Mouse (Mus musculus) lung, postnatal 0 days (tissue): Measurements from ENCODE around the gene Kcnk6. TPM values are rescaled to one million over a fixed set of nuclear protein-coding genes. Genes with fewer than 3 reads are reported as not detected.

Experiments used
- ATAC-seq: fragments of 200-750 bp; cut with Nextera tagmentation; 2 replicates; pipeline ENCODE4 v1.8.0; 2017; ENCODE audit warnings: moderate library complexity
- DNase-seq: peaks from one replicate; pipeline ENCODE4 v3.0.0-alpha.2; 2016; ENCODE audit warnings: low spot score
- H3K27ac ChIP-seq: fragments of 300-500 bp; sonication (generic); 2 replicates; pipeline ENCODE4 v1.5.1; 2014; ENCODE audit warnings: antibody characterized with exemption, mild to moderate bottlenecking, low read length, mixed read lengths
- H3K27me3 ChIP-seq: fragments of 300-500 bp; sonication (generic); replicated peaks from 2 replicates; pipeline ENCODE4 v1.6.1; 2014; ENCODE audit warnings: low read length, mixed read lengths; ENCODE audit not compliant: insufficient read depth
- H3K36me3 ChIP-seq: fragments of 300-500 bp; sonication (generic); 2 replicates; pipeline ENCODE4 v1.6.1; 2014; ENCODE audit warnings: low read length, mixed read lengths; ENCODE audit not compliant: insufficient read depth
- H3K4me1 ChIP-seq: fragments of 300-500 bp; sonication (generic); 2 replicates; pipeline ENCODE4 v1.6.1; 2014; ENCODE audit warnings: antibody characterized with exemption, low read depth, low read length, mixed read lengths; ENCODE audit not compliant: insufficient read depth
- H3K4me2 ChIP-seq: fragments of 300-500 bp; sonication (generic); replicated peaks from 2 replicates; pipeline ENCODE4 v1.6.1; 2014; ENCODE audit warnings: low read depth, mild to moderate bottlenecking, low read length, moderate library complexity, mixed read lengths
- H3K4me3 ChIP-seq: fragments of 300-500 bp; sonication (generic); 2 replicates; pipeline ENCODE4 v1.5.1; 2014; ENCODE audit warnings: low read depth, low read length
- H3K9ac ChIP-seq: fragments of 300-500 bp; sonication (generic); replicated peaks from 2 replicates; pipeline ENCODE4 v1.6.1; 2014; ENCODE audit warnings: low read depth, mild to moderate bottlenecking
- H3K9me3 ChIP-seq: fragments of 300-500 bp; sonication (generic); 2 replicates; pipeline ENCODE4 v1.6.1; 2016; ENCODE audit warnings: low read length, mixed read lengths
- CTCF ChIP-seq: IDR thresholded peaks from 2 replicates; pipeline ENCODE4 v1.5.1; 2016; ENCODE audit warnings: antibody characterized with exemption, mild to moderate bottlenecking
- EP300 ChIP-seq: IDR thresholded peaks from 2 replicates; pipeline ENCODE4 v1.6.1; 2016; ENCODE audit warnings: antibody characterized with exemption, mild to moderate bottlenecking, control low read depth
- WGBS: fragments of 180-500 bp; shearing (Covaris S2); extraction: QIAGEN DNeasy Blood & Tissue Kit; methylation state at CpG from one replicate; pipeline ENCODE4 v1.1.7; 2014; 5-methylcytosine and 5-hydroxymethylcytosine counted together
- polyA plus RNA-seq: library from polyadenylated mRNA; unstranded; fragments of >200 nt; fragmentation: Nextera tagmentation; extraction: Ambion mirVana; gene quantifications from 2 replicates; pipeline ENCODE4 v1.2.1, GENCODE M21; 2015

The Kcnk6 gene
- polyA plus RNA-seq, 1 experiment from 2014 or later, result 2.4 TPM

DNA sequence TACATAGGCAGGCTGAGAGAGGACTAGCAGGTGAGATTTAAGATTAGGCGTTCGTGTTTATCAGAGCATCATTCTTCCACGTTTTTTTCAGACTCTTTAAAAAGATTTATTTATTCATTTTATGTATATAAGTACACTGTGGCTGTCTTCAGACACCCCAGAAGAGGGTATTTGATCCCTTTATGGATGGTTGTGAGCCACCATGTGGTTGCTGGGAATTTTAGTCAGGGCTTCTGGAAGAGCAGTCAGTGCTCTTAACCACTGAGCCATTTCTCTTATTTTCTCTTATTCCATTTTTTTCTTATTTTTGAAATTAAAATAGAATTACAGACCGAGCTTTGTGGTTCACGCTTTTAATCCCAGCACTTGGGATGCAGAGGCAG is 51.5 kb downstream of the Kcnk6 start:
- no peak overlapping the region for H3K27ac ChIP-seq
- no peak overlapping the region for H3K9ac ChIP-seq
- H3K36me3 ChIP-seq, result peaks cover 9% of the 10 kb centered on the region; the same call in 1 of the 2 replicates
- H3K4me3 ChIP-seq, result no peak overlapping the region
- ATAC-seq, result no peak
- DNase-seq, result no peak
- peak overlapping the region; percentile 23 for H3K4me2 ChIP-seq
- H3K4me1 ChIP-seq, result peaks cover 9% of the 10 kb centered on the region; the same call in 1 of the 2 replicates
- H3K27me3 ChIP-seq, result no peaks in the 10 kb centered on the region
- no peaks in the 10 kb centered on the region for H3K9me3 ChIP-seq
- WGBS, result 41% methylated on average over 5 of the region's 5 CpGs
- TF ChIP-seq CTCF (no peak), EP300 (0 out of 2 replicates have a peak, but pooled peaks have one; percentile 30)

GRCm38 (mm10) chr7:29180077-29180853 is 52.0 kb downstream of the Kcnk6 start, which contains the start of gene Psmd8:
TSS of gene Psmd8 (minus strand) at chr7:29180701.
- Histone ChIP-seq H3K9me3 (no peaks in the 10 kb centered on the region), H3K4me1 (peaks cover 9% of the 10 kb centered on the region; the same call in 1 of the 2 replicates), H3K4me2 (peak within 1 kb of the TSS; percentile 70), H3K9ac (peak within 1 kb of the TSS; percentile 77), H3K27ac (peak within 1 kb of the TSS; percentile 84), H3K4me3 (peak within 1 kb of the TSS; percentile 79), H3K27me3 (no peaks in the 10 kb centered on the region), H3K36me3 (peaks cover 14% of the 10 kb centered on the region; the same call in 1 of the 2 replicates)
- TF ChIP-seq CTCF, result peak; percentile 76
- peak; percentile 41; the same call in 1 of the 2 replicates for TF ChIP-seq EP300
- ATAC-seq (peak; percentile 99), DNase-seq (peak; percentile 99)
- WGBS, result 1% methylated on average over 62 of the region's 62 CpGs

GRCm38 (mm10) chr7:29179323-29179722 is 53.0 kb downstream of the Kcnk6 start:
- 16% methylated on average over 7 of the region's 7 CpGs for WGBS
- DNase-seq, result peak; percentile 81

DNA sequence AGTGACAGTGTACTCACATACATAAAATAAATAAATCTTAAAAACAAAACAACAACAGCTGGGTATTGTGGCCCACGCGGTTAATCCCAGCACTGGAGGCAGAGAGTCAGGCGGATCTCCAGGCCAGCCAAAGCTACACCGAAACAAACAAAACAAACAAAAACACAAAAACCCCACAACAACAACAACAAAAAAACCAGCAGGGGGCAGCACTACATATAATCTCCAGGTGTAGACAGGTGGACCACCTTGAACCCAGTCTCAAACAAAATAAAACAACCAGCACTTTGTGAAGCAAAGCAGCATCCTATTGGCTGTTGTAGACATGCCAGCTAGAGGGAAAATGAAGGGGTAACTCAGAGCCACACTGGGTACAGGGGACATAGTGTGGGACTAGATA is 54.2 kb downstream of the Kcnk6 start:
- DNase-seq (no peak), ATAC-seq (no peak)
- Histone ChIP-seq H3K27me3 (0 out of 2 replicates have a peak, but pooled peaks cover 5% of the 10 kb centered on the region), H3K4me3 (no peak overlapping the region), H3K36me3 (peaks cover 31% of the 10 kb centered on the region), H3K9me3 (no peaks in the 10 kb centered on the region), H3K9ac (no peak overlapping the region), H3K4me1 (peaks cover 9% of the 10 kb centered on the region; the same call in 1 of the 2 replicates), H3K27ac (no peak overlapping the region), H3K4me2 (no peak overlapping the region)
- TF ChIP-seq CTCF, result peak; percentile 35
- no peak for TF ChIP-seq EP300
- 78% methylated on average over 4 of the region's 4 CpGs for WGBS

More at GRCm38 (mm10) chr7:29179323-29179722, 53.0 kb downstream of the Kcnk6 start:
- ATAC-seq, result no peak
- Histone ChIP-seq H3K27me3 (no peaks in the 10 kb centered on the region), H3K4me3 (peak overlapping the region; percentile 79), H3K9me3 (no peaks in the 10 kb centered on the region), H3K4me2 (peak overlapping the region; percentile 70), H3K4me1 (peaks cover 9% of the 10 kb centered on the region; the same call in 1 of the 2 replicates), H3K9ac (peak overlapping the region; percentile 77; the same call in 1 of the 2 replicates), H3K27ac (peak overlapping the region; percentile 84; the same call in 1 of the 2 replicates), H3K36me3 (peaks cover 24% of the 10 kb centered on the region; the same call in 1 of the 2 replicates)
- no peak for TF ChIP-seq CTCF
- peak; percentile 38; the same call in 1 of the 2 replicates for TF ChIP-seq EP300

DNA sequence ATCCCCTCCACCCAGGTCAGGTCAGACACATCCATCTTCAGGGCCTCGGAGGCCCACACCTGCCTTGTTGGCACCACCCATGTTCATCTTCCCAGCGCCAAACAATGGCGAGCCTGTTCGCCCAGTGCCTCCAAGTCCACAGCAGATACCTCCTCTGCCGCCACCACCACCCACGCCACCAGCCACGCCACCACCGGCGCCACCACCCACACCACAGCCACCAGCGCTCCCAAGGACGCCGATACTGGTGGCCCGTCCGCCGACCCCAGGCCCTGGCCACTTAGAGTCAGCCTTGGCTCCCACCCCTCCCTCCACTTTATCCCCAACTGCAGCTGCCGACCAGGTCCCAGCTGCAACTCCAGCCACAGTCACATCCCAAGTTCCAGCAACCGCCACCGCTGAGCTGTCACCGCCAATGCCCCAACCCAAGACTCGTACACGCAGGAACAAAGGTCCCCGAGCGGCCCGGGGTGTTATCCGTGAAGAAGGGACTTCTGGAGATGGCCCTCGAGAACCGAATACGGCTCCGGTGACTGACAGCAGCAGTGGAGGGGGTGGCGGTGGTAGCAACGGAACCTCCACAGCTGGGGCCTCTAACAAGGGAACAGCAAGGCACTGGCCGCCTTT is 59.8 kb downstream of the Kcnk6 start:
- peaks cover 31% of the 10 kb centered on the region for H3K36me3 ChIP-seq
- H3K9me3 ChIP-seq, result no peaks in the 10 kb centered on the region
- no peak overlapping the region for H3K4me2 ChIP-seq
- no peak overlapping the region for H3K27ac ChIP-seq
- no peak for DNase-seq
- TF ChIP-seq EP300, result no peak
- TF ChIP-seq CTCF, result no peak
- H3K27me3 ChIP-seq, result peaks cover 16% of the 10 kb centered on the region
- H3K4me1 ChIP-seq, result peaks cover 11% of the 10 kb centered on the region
- no peak for ATAC-seq
- H3K9ac ChIP-seq, result no peak overlapping the region
- no peak overlapping the region for H3K4me3 ChIP-seq
- WGBS, result 52% methylated on average over 30 of the region's 32 CpGs

Other genes starting within 250 kb of the Kcnk6 start
- 0.01 and 0.05 TPM in 2 replicates for gene Ryr1, start 107.3 kb downstream of the Kcnk6 start, polyA plus RNA-seq
- gene Rasgrp4, start 97.7 kb downstream of the Kcnk6 start, polyA plus RNA-seq, result 1.3 and 2.4 TPM in 2 replicates
- 35.7 and 40.2 TPM in 2 replicates for gene Fam98c, start 76.3 kb downstream of the Kcnk6 start, polyA plus RNA-seq
- 0.11 and 0.44 TPM in 2 replicates for gene Ggn, start 62.3 kb downstream of the Kcnk6 start, polyA plus RNA-seq
- gene Spred3, start 62.1 kb downstream of the Kcnk6 start, polyA plus RNA-seq, result 0.95 and 0.98 TPM in 2 replicates
- 234 and 250 TPM in 2 replicates for gene Psmd8, start 51.8 kb downstream of the Kcnk6 start, polyA plus RNA-seq
- 0.81 and 1.00 TPM in 2 replicates for gene Catsperg1, start 18.5 kb downstream of the Kcnk6 start, polyA plus RNA-seq
- gene Yif1b, start 5.8 kb upstream of the Kcnk6 start, polyA plus RNA-seq, result 93.9 and 96.2 TPM in 2 replicates
- gene 2200002D01Rik, start 16.0 kb upstream of the Kcnk6 start, polyA plus RNA-seq, result 123 and 134 TPM in 2 replicates
- 429 and 453 TPM in 2 replicates for gene Spint2, start 49.4 kb upstream of the Kcnk6 start, polyA plus RNA-seq
- 222 and 246 TPM in 2 replicates for gene Ppp1r14a, start 56.8 kb upstream of the Kcnk6 start, polyA plus RNA-seq
- gene Dpf1, start 71.4 kb upstream of the Kcnk6 start, polyA plus RNA-seq, result 2.0 and 2.5 TPM in 2 replicates